Mouse (Mus musculus) thymus, postnatal 36 days (tissue): ENCODE results near the gene Ehbp1l1.
"Not testable (repeated sequence)": the region's sequence is repeated elsewhere in the genome, so short reads cannot be mapped to it uniquely, and the experiment has no call there.

Experiments used
- DNase-seq, 2 experiments: peaks; one replicate each; pipeline ENCODE4 v3.0.0; 2022; ENCODE audit warnings: mixed read lengths in 2 of 2

Gene Ehbp1l1

DNA sequence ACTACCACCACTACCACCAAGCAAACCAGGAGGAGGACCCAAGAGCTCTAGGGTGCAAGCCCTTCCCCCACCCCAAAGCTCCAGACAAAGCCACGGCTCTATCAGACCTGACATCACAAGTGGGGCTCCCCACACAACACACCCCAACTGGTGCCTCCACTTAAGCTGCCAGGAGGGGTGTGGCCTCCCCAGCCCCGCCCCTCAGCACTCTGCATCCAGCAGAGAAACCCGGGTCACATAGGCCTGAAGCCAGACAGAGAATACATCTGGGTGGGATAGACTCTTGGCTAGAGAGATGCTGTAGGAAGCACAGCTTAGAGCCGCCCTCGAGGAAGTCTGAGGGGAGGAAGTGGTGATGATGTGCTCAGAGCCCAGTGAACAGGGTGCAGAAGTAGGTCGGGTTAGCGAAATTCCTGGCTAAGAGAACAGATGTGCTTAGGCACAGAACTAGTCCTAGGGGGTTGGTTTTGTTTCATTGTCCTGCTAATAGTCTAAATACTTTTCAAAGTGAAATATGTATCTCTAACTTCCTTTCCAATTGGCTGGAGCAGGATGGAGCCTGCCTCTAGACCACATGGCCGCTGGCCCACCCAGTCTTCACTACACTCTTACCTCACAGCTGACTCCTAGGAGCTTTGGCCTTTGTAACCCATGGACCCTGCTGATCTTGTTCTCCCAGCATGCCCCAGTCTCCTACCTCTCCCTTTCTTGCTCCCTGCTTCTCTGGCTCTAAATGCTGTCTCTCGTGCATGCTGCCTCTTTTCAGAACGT lies 21.1 kb downstream of the Ehbp1l1 start:
- DNase-seq: peak; percentile 53 to 67

DNA sequence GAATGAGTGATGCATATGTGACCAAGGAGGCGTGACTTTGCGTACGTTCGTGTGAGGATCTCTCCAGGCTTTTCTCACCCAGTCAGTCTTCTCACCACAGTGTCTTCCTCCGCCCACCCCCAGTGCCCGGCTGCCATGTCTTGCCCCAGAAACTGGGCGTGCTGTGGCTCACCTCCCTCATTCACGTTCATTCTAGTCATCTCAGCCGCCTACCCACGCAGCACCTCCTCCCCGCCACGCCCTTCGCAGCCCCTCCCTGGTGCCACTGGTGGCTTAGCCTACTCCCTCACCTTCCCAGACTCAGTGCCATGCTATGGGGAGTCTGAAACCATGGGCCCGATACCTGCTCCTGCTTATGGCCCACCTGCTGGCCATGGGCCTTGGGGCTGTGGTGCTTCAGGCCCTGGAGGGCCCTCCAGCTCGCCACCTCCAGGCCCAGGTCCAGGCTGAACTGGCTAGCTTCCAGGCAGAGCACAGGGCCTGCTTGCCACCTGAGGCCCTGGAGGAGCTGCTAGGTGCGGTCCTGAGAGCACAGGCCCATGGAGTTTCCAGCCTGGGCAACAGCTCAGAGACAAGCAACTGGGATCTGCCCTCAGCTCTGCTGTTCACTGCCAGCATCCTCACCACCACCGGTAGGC lies 21.8 kb downstream of the Ehbp1l1 start, which contains the start of gene Kcnk7:
TSS of gene Kcnk7 (plus strand) at position 205 of the 638 bp plus-strand sequence.
- peak in 1 of 2 experiments; percentile 52 for DNase-seq

DNA sequence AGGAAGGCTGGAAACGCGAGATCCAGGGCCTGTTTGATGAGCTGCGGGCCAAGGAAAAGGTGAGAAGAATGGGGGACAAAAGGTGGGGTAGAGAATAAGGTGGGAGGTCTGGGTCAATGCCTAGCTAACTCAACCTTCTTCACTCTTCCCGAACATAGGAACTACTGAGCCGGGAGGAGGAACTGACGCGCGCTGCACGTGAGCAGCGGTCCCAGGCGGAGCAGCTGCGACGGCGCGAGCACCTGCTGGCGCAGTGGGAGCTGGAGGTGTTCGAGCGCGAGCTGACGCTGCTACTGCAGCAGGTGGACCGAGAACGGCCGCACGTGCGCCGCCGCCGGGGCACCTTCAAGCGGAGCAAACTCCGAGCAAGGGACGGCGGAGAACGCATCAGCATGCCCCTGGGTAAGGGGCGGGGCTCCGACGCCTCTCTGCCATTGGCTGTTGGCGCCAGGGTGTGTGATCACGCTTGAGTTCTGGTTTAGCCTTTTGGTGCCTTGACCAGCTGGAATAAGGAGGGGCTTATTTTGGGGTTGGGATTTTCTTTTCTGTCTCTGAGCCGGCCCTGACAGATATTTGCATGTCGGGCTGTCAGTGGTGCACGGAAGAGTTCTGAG lies 30.2 kb downstream of the Ehbp1l1 start:
- no peak for DNase-seq

DNA sequence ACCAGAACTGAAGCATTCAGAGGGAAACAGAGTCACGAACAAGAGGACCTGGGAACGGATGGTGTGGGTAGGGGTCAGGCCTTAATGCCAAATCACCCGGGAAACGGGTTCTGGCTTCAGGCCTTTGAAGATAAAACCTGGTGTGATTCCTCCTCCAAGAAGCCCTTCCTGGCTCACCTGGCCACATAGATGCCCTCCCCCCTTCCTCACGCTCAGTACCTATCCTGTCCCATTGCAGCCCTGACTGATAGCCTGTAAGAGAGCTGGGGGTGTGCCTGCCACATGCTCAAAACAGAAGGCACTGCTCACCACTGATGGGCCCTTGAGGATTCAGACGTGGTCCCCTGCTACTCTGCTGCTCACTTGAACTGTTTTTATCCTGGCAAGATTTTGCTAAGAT lies 32.3 kb downstream of the Ehbp1l1 start:
- no peak for DNase-seq

DNA sequence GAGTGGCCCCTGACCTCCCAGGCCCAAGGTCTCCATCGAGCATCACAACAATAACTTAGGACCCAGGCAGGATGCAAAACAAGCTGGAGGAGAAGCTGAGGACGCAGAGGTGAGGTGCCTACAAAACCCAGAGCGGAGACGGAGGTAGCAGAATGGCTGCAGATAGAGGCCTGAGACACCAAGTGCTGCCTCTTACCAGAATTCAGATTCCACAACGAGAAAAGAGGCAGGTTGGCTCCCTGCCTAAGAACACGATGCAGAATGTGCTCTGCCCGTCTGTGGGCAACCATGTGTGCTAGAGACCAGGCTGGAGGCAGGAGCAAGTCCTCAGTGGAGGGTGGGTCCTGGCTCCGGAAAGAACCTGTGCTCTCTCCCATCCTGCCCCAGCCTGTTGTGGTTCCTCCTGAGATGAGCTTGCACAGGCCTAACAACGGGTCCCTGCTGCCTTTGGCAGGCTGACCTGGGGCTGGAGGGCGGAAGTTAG lies 33.2 kb downstream of the Ehbp1l1 start:
- DNase-seq: no peak

DNA sequence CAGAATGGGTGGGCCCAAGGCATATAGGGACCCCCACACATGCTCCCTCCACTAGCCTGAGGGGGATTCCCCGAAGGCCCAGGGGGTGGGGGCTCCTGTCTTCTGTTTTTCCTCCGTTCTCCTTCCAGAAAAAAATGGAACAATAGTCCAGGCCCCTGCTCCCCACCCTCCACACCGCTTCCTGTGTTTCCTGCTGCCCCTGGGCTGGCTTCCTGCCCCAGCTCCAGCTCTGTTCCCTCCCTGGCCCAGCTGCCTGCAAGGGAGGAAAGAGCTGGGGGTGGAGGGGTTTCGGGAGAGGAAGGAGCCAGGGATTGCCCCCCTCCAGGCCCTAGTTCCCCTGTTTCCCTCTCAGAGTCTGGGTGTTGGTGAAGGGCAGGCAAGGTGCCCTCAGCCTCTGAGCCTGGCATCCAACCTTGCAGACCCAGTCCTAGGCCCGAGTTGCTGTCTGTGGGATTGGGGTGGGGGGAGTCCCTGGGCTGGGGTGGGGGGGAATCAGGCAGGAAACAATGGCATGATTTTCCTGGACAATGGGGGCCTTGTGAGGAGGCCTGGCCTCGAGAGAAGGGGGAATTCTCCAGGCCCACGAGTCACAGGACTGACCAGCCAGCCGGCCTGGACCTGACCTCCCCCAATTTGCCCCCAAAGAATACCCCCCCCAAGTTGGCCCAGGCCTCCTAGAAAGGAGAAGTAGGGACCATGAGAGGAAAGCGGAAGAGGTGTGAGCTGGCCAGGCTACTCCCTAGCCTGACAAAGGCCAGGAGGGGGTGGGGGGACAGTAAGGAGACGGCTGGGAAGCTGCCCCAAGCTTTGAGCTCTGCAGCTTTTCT lies 33.8 kb downstream of the Ehbp1l1 start:
- peak in 1 of 2 experiments; percentile 30 for DNase-seq

DNA sequence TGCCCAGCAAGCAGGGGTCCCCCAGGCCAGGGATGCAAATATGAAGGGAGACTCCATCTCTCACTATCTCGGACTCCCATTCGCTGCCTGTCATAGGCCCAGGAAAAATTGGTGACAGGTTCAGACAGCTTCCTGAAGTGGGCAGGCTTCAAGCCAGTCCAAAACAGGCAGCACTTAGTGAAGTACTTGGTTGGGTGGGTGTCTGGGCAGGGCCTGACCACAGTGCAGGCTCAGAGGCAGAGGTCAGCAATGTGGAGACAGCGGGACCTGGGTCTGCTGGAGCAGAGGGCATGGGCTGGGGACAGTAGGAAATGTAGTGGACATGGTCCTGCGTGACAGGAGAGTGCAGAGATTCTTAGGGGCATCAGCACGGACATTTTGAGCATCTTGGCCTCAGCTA lies 34.5 kb downstream of the Ehbp1l1 start:
- no peak for DNase-seq

DNA sequence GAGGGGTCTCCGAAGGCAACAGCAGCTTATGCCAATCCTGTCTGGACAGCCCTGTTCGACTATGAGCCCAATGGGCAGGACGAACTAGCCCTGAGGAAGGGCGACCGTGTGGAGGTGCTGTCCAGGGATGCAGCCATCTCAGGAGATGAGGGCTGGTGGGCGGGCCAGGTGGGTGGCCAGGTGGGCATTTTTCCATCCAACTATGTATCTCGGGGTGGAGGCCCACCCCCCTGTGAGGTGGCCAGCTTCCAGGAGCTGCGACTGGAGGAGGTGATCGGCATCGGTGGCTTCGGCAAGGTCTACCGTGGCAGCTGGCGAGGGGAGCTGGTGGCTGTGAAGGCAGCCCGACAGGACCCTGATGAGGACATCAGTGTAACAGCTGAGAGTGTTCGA lies 35.8 kb downstream of the Ehbp1l1 start:
- no peak for DNase-seq

DNA sequence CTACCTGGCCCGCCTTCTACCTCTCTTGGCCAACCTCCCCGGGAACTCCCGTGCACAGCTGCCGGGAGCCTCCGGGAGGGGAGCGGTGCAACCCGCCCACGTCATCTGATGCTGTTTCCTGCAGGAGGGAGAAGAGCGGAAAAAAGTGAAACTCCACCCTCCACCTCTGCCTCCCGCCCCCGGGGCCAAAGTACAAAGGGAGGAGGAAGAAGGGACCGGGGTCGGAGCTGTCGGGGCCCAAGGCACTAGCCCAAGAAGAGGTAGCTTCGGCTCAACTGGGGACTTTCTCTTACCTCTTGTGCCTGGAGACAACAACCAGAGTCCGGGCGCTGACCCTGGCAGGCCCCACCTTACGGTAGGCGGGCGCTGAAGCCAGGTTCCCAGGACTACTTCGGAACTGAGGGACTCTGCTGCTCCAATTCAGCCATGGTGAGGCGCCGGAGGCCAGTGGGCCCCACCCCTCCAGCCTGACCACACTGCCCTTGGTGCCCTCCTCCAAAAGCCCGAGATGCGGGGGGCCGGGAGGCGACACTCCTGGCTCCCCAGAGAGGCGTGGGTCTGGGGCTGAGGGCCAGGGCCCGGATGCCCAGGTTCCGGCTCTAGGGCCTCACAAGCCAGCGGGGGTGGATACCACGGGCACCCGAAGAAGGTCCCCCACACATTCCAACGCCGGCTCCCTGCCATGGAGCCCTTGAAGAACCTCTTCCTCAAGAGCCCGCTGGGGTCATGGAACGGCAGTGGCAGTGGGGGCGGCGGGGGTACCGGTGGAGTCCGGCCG lies 36.4 kb downstream of the Ehbp1l1 start:
- DNase-seq: peak; percentile 89 to 95

DNA sequence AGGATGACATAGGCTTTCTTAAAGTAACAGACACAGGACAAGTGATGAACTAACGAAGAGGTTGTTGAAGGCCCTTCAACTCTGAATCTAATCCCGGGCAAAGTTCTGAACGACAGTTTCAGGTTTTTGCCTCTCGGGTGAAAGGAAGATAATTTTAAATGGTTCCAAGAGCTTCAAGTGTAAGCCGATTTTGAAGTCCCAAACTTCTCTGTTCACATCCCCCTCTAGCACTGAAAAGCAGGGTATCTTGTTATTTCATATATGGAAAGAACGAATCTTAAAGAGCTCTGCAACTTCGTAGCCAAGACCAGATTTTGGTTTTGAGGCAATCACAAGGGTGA lies 37.1 kb downstream of the Ehbp1l1 start:
- no peak for DNase-seq

DNA sequence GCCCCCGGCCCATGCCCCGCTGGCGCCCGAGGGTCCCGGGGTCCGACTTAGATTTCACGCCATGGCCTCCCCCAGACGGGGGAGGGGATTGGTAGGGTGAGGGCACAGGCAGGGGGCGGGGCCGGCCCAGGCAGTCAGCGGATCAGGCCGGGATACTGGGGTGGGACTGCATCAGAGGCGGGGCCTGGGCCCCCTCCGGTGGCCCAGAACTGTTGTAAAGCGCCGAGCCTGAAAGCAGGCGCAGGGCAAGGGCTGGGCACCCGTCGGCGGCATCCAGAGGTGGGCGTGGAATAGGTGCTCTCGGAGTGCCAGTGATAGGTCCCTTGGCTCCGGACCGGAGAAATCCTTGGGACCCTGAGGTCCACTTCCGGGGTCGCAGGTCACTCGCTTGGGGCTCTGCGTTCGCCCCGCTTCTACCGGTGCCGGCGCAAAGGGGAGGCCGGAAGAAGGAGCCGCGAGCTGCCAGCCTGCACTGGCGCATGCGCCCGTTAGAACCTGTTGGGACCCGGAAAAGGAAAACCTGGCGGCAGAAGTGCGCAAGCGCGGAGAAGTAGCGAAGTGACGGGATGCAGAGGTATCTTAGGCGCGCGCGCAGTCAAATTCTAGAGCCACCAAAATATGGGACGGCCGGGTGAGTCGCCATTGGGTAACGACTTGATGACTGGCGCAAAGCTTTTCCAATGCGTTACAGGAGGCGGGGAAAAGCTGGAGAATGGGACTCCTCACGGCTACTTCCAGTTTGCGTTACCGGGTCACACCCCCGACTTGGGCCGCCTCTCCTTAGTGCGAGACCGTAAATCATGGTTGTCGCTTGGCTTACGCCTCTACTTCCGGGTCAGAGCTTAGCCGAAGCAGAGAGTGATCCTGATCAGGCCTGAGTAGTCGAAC lies 37.7 kb downstream of the Ehbp1l1 start, which contains the start of the genes Map3k11 and Pcnx3:
TSS of gene Map3k11 (plus strand) at position 543 of the 888 bp plus-strand sequence.
TSS of gene Pcnx3 (minus strand) at position 709 of the 888 bp plus-strand sequence.
- DNase-seq: peak; percentile 94 to 98

DNA sequence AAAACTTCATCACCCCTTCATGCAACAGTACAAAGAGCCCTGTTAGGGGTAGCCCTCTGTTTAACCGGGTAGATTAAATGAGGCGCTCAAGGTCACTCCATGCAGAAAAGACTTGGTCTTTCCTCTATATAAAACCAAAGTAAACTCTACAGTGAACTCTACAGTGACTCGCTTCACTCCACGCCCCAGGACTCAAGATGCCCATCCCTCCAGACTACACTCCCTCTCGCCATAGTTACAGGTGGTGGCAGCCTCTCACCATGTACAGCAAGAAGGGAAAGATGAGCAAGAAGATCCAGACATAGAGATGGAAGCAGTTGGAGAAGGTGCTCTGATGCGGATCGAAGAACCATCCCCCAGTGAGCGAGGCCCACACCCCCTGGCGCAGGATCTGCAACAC lies 38.4 kb downstream of the Ehbp1l1 start:
- no peak for DNase-seq

DNA sequence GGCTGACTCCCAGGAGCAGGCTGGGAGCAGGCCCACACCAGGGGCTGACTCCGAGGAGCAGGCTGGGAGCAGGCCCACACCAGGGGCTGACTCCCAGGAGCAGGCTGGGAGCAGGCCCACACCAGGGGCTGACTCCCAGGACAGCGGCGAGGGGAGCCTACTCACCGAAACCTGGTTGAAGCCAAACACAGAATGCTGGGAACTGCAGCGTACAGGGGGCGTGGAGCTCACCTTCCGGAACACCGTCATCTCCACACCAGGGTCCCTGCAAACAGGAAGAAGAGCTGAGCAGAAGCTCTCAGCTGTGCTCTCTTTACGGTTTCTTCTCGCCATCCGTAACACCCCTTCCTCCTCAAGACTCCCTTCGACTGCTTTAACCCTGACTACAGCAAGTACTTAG lies 39.2 kb downstream of the Ehbp1l1 start:
- DNase-seq: not testable (repeated sequence)

DNA sequence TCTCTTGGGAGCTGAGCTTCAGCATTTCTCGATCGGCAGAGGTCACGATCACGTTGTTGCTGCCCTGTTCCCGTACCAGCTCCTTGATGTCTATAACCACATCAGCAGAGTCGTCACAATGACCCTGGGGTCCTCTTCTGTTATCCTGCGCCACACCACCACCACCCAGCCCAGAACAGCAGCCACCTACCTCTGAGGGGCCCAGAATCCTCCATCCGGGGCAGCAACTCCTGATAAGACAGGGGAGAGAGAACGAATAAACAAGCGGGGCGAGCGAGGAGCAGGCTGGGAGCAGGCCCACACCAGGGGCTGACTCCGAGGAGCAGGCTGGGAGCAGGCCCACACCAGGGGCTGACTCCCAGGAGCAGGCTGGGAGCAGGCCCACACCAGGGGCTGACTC lies 39.7 kb downstream of the Ehbp1l1 start:
- DNase-seq: no peak

DNA sequence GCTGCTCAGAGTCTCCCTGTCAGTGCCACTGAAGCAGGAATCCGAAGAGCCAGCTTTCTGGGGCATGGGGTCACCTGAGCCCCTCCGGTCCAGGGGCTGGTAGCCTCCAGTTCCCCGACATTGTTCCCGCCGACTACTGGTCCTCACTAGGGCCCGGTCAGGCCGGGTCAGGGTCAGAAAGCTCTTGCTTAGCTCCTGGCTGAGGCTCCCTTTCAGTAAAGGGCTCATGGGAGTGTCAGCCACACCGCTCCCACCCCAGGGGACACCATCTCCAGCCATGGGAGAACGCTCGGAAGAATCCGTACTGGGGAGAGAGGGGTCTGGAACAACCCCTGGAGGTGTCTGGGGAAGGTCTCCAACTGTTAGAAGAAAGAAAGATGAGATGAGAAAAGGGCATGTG lies 40.3 kb downstream of the Ehbp1l1 start:
- no peak for DNase-seq

DNA sequence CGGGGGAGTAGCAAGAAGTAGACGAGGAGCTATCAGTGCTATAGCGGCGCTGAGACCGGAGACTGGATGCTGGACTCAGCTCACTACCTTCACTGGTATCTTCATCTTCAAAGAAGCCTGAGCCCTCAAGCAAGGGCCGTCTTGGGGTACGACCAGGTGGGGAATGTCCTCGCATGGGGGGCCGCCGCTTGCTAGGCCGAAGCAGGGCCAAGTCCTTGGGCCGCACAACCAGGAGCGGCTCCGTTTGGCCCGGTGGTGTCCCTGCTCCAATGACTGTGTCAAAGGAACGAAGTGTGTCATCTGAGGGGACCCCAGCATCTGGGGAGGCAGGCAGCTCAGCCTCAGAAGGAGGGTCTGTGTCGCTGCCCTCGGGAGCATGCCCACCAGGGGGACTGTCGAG lies 40.7 kb downstream of the Ehbp1l1 start:
- peak in 1 of 2 experiments; percentile 15 for DNase-seq

DNA sequence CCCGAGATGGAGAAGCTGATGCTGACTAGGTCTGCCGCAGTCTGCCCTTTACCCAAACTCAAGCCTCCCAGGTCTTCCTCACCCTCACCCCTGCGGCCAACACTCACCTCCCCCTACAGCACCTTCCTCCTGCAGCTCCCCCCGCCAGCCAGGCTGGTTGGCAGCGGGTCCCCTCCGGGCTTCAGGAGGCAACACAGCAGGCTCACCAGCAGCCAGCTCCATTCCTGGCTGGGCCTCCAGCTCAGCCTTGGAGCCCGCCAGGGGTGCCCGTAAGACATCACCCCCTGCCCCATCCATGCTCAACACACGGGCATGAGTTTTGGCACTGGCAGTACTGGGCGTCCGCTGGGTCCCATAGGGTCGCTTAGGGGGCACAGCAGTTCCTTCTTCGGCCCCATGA lies 41.1 kb downstream of the Ehbp1l1 start:
- DNase-seq: peak in 1 of 2 experiments; percentile 16

DNA sequence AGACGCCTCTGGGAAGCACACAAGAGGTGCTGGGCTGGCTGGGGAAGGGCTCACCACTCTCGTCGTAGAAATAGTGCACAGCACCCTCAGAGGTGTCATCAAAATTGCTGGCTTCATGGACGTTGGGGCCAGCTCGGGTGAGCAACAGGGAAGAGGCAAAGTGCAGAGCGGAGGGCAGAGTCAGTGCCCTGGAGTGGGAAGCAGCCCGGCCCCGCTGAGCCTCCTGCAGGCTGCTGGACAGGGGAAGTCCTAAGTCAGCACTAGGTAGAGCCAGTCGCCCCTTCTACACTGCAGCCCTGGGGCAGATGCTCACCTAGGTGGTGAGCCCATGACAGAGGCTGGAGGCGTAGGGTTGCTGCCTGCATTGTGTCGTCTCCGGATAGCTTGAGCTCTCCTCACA lies 41.9 kb downstream of the Ehbp1l1 start:
- DNase-seq: no peak

DNA sequence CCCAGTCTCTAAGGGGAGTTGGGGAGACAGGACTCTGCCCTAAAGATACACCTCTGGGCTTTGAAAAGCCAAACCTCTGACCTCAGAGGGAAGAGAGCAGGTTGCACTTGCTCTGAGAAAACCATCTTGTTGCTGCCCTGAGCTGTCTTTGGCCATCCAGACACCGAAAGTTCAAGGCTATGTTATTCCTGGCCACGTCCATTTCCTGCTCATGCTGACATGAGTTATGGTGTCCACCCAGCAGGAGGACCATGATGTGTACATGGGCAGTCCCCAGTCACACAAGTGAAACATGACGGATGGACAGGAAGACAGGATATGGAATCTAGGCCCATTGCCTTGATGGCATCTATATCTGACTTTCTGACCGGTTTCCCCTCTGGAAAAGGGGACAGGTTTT lies 45.7 kb downstream of the Ehbp1l1 start:
- DNase-seq: no peak

DNA sequence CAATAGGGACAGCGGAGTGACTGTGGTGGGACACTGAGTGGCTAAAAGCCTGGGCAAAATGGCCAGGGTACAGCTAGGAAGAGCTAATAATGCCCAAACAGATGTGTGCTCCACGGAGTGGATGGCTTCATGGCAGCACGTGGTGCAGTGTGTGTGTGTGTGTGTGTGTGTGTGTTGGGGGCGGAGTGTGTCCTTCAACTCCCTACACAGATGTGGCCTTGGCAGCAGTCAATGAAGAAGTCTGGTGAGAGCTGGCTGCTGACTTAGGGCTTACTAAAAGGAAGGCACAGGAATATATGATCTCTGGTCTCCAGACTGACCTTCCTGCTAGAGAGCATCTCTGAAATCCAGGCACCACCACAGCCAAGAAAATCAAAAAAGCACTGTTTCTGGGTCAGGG lies 57.7 kb downstream of the Ehbp1l1 start:
- DNase-seq: no peak

DNA sequence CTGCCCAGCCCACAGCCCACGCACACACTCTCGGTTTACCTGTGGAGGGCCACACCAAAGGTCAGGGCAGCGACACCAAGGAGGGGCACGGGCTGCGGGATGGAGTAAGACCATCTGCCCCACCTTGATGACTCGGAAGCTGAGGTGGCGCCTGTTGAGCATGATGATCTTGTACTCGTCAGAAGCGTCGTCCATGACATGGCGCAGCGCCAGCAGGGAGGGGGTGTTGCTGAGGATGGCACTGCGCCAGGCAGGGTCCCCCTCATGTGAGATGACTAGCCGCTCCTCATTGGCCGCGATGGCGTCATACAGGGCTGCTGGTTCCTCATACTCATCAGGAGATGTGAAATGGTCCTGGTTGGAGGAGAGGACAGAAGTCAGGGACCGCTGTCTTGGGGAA lies 59.7 kb downstream of the Ehbp1l1 start:
- DNase-seq: no peak
